Mouse (Mus musculus): Measurements from ENCODE around the gene Tent4b.

GRCm38 (mm10) chr8:88291305-88291690, 92.3 kb downstream of the Tent4b start:
- TF ChIP-seq MAFK (IDR thresholded peaks at IDR 0.05; ENCODE audit: insufficient read depth, low read depth, low read length) = no peak
- TF ChIP-seq ZNF384 (IDR thresholded peaks at IDR 0.05; ENCODE audit: low read depth, low read length) = no peak
- TF ChIP-seq HCFC1 (IDR thresholded peaks at IDR 0.05; ENCODE audit: borderline replicate concordance, insufficient read depth, low read length) = no peak

All from ES-E14 (cell line).